Mouse (Mus musculus) liver, adult 2 months (tissue): ENCODE measurements at regions not wholly inside any gene's neighbourhood (a gene's known extent, or its start where the extent isn't known, plus 50 kb on each side); places are given as distances from the start of the nearest gene placed in this dataset.

ENCODE experiments used
- CTCF ChIP-seq: fragments of 200-500 bp; IDR thresholded peaks from 2 replicates; pipeline ENCODE4 v1.5.1; 2011; ENCODE audit warnings: low read depth, low read length, control low read depth
- POLR2A ChIP-seq: fragments of 200-500 bp; IDR thresholded peaks from 2 replicates; pipeline ENCODE4 v1.6.1; 2011; ENCODE audit warnings: low read length, control low read depth; ENCODE audit not compliant: insufficient read depth; ENCODE audit errors: extremely low read depth

DNA sequence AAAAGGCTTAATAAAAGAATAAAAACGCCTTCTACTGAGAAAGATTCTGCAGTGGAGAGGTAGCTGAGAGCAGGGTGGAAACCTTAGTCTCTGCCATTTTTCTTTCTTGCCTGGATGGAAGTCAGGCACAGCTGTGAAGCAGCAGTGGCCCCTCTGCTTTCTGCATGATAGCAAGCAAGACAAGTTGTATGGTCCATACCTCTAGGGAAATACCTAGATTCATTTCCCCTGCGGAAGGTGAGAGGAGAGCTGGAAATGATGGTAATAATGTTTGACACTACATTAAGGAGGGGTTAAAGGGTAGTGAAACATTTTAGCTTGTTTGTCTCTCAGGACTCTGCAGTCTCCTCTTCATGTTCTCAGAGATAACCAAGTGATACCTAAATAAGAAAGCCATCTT lies 930.2 kb downstream of the Synb start:
- TF ChIP-seq CTCF (no peak), POLR2A (no peak)
